Mouse (Mus musculus) spleen, adult 12 weeks (tissue): ENCODE data around the gene Prl4a1.
"Not testable (repeated sequence)": the region's sequence is repeated elsewhere in the genome, so short reads cannot be mapped to it uniquely, and the experiment has no call there.

Source experiments
- DNase-seq: peaks from one replicate; pipeline ENCODE4 v3.0.0; 2022; ENCODE audit warnings: low spot score

Gene Prl4a1

GRCm38 (mm10) chr13:28015912-28016311 is at the start of gene Prl4a1:
Prl4a1 (plus strand) TSS chr13:28016212.
- DNase-seq, result no peak

- DNase-seq, result no peak
These were observed 43.1 kb upstream of the Prl4a1 start for GRCm38 (mm10) chr13:27972931-27973330.

DNA sequence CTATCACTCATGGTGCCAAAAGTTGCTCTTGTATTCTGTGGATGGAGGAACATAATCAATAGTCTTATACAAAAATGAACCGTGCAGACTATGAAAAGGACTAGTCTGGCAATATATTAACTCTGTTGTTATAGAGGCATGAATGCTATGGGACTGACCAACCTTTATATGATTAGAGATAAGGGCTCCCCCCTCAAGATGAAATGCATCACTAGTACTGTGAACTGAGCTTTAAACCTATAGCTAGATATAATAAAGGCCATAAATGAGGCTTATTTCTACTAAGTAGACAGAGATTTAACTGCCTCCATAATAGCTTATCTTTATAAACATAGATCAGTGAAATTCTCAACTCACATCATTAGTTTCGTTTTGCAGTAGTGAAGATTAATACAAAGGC is 41.7 kb upstream of the Prl4a1 start:
- DNase-seq, result not testable (repeated sequence)

DNA sequence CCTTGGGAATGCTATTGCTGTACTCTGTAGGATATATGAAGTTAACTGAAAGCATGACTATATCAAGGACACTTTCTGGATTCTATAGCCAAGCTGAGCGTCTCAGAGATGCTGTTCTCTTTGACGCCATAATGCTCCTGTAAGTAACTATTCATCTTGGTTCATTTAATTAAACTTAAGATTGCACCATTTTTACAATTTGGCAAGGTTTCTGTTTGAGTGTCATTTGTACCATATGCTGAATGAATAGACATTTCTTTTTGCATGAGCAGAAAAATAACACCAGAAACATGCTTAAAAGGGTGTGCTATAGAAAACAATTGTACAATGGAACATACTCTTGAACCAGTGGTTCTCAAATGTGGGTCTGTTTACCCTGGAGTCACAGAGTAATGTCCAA is 38.4 kb upstream of the Prl4a1 start:
- DNase-seq, result no peak

DNA sequence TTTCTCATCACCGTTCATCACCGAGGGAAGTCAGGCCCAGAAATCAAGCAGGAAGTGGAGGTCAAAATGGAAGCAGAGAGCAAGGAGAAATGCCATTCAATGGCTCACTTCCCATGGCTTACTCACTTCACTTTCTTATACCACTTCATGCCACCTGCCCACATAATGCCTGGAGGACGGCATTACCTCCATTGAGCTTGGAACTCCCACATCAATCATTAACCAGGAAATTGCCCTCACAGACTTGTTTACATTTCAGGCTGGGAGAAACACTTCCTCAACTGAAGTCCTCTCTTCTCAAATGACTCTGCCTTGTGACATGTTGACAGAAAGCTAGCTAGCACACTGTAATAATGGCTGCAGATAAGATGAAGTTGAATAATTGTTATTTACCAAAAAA is 19.5 kb upstream of the Prl4a1 start:
- not testable (repeated sequence) for DNase-seq

GRCm38 (mm10) chr13:28029330-28029729 is 13.3 kb downstream of the Prl4a1 start:
- no peak for DNase-seq

GRCm38 (mm10) chr13:28069315-28069714 is 53.3 kb downstream of the Prl4a1 start:
- DNase-seq, result no peak
